Mouse (Mus musculus) stomach, postnatal 0 days (tissue): ENCODE measurements around the gene Spag17.

Source experiments
- CTCF ChIP-seq: IDR thresholded peaks from 2 replicates; pipeline ENCODE4 v1.5.1; 2016; ENCODE audit warnings: antibody characterized with exemption, low read depth, mild to moderate bottlenecking, moderate library complexity
- EP300 ChIP-seq: optimal IDR thresholded peaks from 2 replicates; pipeline ENCODE3; 2016; ENCODE audit warnings: antibody characterized with exemption

DNA sequence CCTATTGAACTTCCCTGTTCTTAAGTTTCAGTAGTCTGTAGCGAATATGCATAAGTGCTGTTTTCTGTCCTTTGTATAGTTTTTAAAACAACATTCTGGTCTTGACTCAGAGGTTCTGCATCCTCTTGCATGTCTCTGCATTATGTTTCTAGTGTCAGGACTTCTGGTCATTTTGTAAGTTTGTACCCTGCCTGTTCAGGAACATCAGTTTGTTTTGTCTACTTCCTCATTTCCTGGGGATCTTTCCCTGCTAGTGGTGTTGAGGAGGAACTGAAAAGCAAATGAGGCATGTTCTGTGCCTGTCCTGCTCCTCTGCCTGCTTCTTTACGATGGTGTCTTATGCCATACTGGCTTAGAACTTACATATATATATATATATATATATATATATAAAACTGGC, 290.8 kb downstream of the Spag17 start:
- TF ChIP-seq CTCF (no peak), EP300 (no peak)
